Mouse (Mus musculus): ENCODE measurements around the gene Clcc1. TPM values are rescaled to one million over a fixed set of nuclear protein-coding genes. Genes with fewer than 3 reads are reported as not detected.
A peak's percentile ranks its signal among the peaks of the same experiment; 100 is the strongest.

The Clcc1 gene
- total and polyA plus RNA-seq, 3 experiments = 14.0 to 87.6 (median 42.9) TPM

DNA sequence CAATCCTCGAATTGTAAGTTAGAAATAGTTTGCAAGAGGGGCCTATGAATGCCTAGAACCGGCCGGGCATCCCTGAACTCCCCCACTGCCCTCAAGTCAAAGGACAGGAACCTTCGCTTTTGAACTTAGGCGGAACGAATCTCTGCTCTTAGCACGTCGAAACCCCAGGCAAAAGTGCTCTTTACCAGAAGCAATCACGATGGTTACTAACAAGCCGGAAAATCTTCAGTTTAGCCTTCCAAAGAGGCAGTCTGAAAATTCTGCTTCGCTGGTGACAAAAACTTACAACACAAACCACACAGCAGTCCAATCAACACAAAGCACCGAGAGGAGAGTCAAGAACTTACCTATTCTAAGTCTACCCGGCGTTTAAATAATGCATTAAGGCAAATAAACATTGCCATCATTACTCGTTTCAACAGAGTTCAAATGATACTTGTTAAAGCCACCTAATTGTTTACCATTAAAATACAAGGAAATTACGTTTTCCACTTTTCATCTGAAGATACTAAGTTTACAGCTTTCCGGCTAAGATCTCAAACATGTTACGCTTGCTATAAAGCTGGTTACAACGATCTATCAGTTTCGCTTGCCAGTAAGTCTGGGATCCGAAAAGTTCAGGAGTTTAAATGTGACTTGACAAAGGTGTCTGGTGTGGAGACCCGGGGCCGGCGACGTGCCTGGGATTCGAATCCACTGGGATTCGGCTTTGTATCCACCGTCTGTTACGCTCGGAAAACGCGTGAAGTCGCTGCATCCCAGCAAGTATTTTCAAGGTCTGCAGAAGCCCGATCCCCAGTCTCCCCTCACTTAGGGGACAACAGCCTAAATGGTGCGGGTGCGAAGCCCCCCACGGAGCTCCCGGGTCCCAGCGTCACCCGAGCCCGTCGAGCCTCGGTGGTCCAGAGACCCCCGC, 67.6 kb downstream of the Clcc1 start:
- H3K36me3 ChIP-seq (replicated peaks) = peaks cover 2% of the 10 kb centered on the region
- H3K4me1 ChIP-seq (ENCODE audit: insufficient read depth, low read depth, low read length) = peaks cover 43% of the 10 kb centered on the region
- H3K9me3 ChIP-seq (replicated peaks) = 0 out of 2 replicates have a peak, but pooled peaks cover 6% of the 10 kb centered on the region
- ATAC-seq (ENCODE audit: extremely low read depth, insufficient number of reproducible peaks, low FRiP score, poor library complexity, severe bottlenecking) (no peak), DNase-seq (ENCODE audit: low spot score) (no peak)
- H3K4me3 ChIP-seq (ENCODE audit: low read depth, low read length) = peak overlapping the region; percentile 77
- TF ChIP-seq TAL1 (conservative IDR thresholded peaks at IDR 0.05; ENCODE audit: low read depth, low read length) (no peak), GATA1 (IDR thresholded peaks at IDR 0.05; ENCODE audit: borderline replicate concordance, low read length) (no peak), POLR2AphosphoS5 (IDR thresholded peaks at IDR 0.05; ENCODE audit: insufficient replicate concordance, low read depth, low read length) (no peak), GATA2 (IDR thresholded peaks at IDR 0.05; ENCODE audit: borderline replicate concordance, low read depth, low read length) (no peak), CTCF (IDR thresholded peaks at IDR 0.05; ENCODE audit: low read depth, low read length) (no peak)
- H3K27me3 ChIP-seq (ENCODE audit: insufficient read depth, low read length) = no peaks in the 10 kb centered on the region

DNA sequence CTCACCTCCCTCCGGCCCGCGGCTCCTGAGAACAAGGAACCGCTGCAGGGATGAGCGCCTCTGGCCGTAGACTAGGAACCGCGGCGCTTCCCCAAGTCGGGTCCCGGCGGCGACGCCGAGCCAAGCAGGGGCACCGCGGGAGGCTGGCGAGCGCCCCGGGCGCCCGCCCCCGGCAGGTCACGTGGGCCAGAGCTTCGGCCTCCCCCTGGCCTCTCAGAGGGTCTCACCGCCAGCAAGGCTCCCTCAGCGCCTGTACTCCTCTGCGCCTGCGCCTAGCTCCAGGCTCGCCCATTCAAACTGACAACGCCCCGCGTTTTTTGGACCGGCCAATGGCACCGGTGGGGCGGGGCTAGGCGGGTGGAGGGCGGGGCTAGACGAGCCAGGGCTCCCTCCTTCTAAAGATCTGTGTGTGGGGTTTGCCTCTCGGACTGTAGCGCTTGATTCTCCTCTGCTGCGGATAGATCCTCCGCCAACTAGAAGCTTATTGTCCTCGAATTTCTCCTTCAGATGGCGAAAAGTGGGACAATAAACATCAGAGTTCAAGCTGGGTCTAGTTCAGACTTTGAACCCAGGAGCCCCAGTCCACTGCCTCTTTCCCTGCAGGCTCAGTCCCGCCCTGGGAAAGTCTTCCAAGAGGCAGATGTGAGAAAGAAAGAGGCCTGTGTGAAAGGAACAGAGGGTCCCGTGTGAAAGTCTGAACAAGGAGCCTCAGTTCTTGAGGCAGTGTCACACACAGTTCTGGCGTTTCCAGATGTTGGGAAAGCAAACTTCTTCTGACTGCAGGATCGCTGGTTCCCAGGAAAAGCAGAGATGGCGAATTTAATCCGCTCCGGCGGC, 68.5 kb downstream of the Clcc1 start, which contains the start of gene Gpsm2:
TSS of gene Gpsm2 (minus strand) at position 274 of the 837 bp plus-strand sequence.
- Histone ChIP-seq H3K27me3 (ENCODE audit: insufficient read depth, low read length) (no peaks in the 10 kb centered on the region), H3K4me3 (ENCODE audit: low read depth, low read length) (peak within 1 kb of the TSS; percentile 77), H3K36me3 (replicated peaks) (no peaks in the 10 kb centered on the region), H3K4me1 (ENCODE audit: insufficient read depth, low read depth, low read length) (peaks cover 45% of the 10 kb centered on the region), H3K9me3 (replicated peaks) (0 out of 2 replicates have a peak, but pooled peaks cover 6% of the 10 kb centered on the region)
- no peak for TF ChIP-seq GATA2 (IDR thresholded peaks at IDR 0.05; ENCODE audit: borderline replicate concordance, low read depth, low read length)
- no peak for TF ChIP-seq TAL1 (conservative IDR thresholded peaks at IDR 0.05; ENCODE audit: low read depth, low read length)
- no peak for TF ChIP-seq POLR2AphosphoS5 (IDR thresholded peaks at IDR 0.05; ENCODE audit: insufficient replicate concordance, low read depth, low read length)
- no peak for TF ChIP-seq CTCF (IDR thresholded peaks at IDR 0.05; ENCODE audit: low read depth, low read length)
- TF ChIP-seq GATA1 (IDR thresholded peaks at IDR 0.05; ENCODE audit: borderline replicate concordance, low read length) = no peak
- peak; percentile 94 for ATAC-seq (ENCODE audit: extremely low read depth, insufficient number of reproducible peaks, low FRiP score, poor library complexity, severe bottlenecking)
- DNase-seq (ENCODE audit: low spot score) = peak; percentile 94

DNA sequence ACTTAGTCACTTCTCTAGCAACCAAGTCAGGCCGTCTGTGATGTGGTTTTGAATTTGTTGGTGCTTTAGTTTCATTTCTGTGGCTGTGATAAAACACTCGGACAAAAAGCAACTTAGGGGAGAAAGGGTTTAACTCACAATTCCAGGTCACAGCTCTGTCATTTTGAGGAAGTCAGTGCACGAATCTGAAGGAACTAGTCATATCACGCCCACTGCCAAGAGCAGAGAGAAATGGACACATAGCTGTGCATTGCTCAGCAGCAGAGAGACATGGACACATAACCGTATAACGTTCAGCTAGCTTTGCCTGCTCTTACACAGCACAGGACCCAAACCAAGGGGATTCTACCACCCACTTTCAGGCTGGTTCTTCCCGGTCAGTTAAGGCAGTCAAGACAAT, 72.7 kb downstream of the Clcc1 start:
- TF ChIP-seq GATA2 (IDR thresholded peaks at IDR 0.05; ENCODE audit: borderline replicate concordance, low read depth, low read length) = no peak
- no peak for TF ChIP-seq TAL1 (conservative IDR thresholded peaks at IDR 0.05; ENCODE audit: low read depth, low read length)
- TF ChIP-seq GATA1 (IDR thresholded peaks at IDR 0.05; ENCODE audit: borderline replicate concordance, low read length) = no peak
- TF ChIP-seq CTCF (IDR thresholded peaks at IDR 0.05; ENCODE audit: low read depth, low read length) = no peak
- TF ChIP-seq POLR2AphosphoS5 (IDR thresholded peaks at IDR 0.05; ENCODE audit: insufficient replicate concordance, low read depth, low read length) = no peak
- ATAC-seq (ENCODE audit: extremely low read depth, insufficient number of reproducible peaks, low FRiP score, poor library complexity, severe bottlenecking) = no peak

GRCm38 (mm10) chr3:108727344-108727743, 73.6 kb downstream of the Clcc1 start:
- Histone ChIP-seq H3K4me3 (ENCODE audit: low read depth, low read length) (no peak overlapping the region), H3K4me1 (ENCODE audit: insufficient read depth, low read depth, low read length) (peaks cover 20% of the 10 kb centered on the region), H3K9me3 (replicated peaks) (peaks cover 6% of the 10 kb centered on the region; the same call in 1 of the 2 replicates), H3K36me3 (replicated peaks) (no peaks in the 10 kb centered on the region), H3K27me3 (ENCODE audit: insufficient read depth, low read length) (peaks cover 4% of the 10 kb centered on the region; the same call in 1 of the 2 replicates)
- DNase-seq (ENCODE audit: low spot score) = no peak
- no peak for TF ChIP-seq GATA1 (IDR thresholded peaks at IDR 0.05; ENCODE audit: borderline replicate concordance, low read length)
- no peak for TF ChIP-seq CTCF (IDR thresholded peaks at IDR 0.05; ENCODE audit: low read depth, low read length)
- TF ChIP-seq POLR2AphosphoS5 (IDR thresholded peaks at IDR 0.05; ENCODE audit: insufficient replicate concordance, low read depth, low read length) = no peak
- no peak for TF ChIP-seq GATA2 (IDR thresholded peaks at IDR 0.05; ENCODE audit: borderline replicate concordance, low read depth, low read length)
- no peak for TF ChIP-seq TAL1 (conservative IDR thresholded peaks at IDR 0.05; ENCODE audit: low read depth, low read length)
- ATAC-seq (ENCODE audit: extremely low read depth, insufficient number of reproducible peaks, low FRiP score, poor library complexity, severe bottlenecking) = no peak

More for the DNA sequence above, 72.7 kb downstream of the Clcc1 start:
- H3K4me3 ChIP-seq (ENCODE audit: low read depth, low read length) = no peak overlapping the region
- peaks cover 4% of the 10 kb centered on the region; the same call in 1 of the 2 replicates for H3K27me3 ChIP-seq (ENCODE audit: insufficient read depth, low read length)
- H3K36me3 ChIP-seq (replicated peaks) = no peaks in the 10 kb centered on the region
- H3K9me3 ChIP-seq (replicated peaks) = peaks cover 6% of the 10 kb centered on the region; the same call in 1 of the 2 replicates
- no peak for DNase-seq (ENCODE audit: low spot score)
- H3K4me1 ChIP-seq (ENCODE audit: insufficient read depth, low read depth, low read length) = peaks cover 24% of the 10 kb centered on the region

- ATAC-seq (ENCODE audit: extremely low read depth, insufficient number of reproducible peaks, low FRiP score, poor library complexity, severe bottlenecking) = no peak
- Histone ChIP-seq H3K4me1 (ENCODE audit: insufficient read depth, low read depth, low read length) (peaks cover 16% of the 10 kb centered on the region), H3K4me3 (ENCODE audit: low read depth, low read length) (no peak overlapping the region), H3K9me3 (replicated peaks) (peaks cover 6% of the 10 kb centered on the region; the same call in 1 of the 2 replicates), H3K27me3 (ENCODE audit: insufficient read depth, low read length) (peaks cover 4% of the 10 kb centered on the region; the same call in 1 of the 2 replicates), H3K36me3 (replicated peaks) (no peaks in the 10 kb centered on the region)
- no peak for DNase-seq (ENCODE audit: low spot score)
- TF ChIP-seq GATA2 (IDR thresholded peaks at IDR 0.05; ENCODE audit: borderline replicate concordance, low read depth, low read length) (no peak), CTCF (IDR thresholded peaks at IDR 0.05; ENCODE audit: low read depth, low read length) (no peak), POLR2AphosphoS5 (IDR thresholded peaks at IDR 0.05; ENCODE audit: insufficient replicate concordance, low read depth, low read length) (no peak), TAL1 (conservative IDR thresholded peaks at IDR 0.05; ENCODE audit: low read depth, low read length) (no peak)
Observed at GRCm38 (mm10) chr3:108727776-108728175, 74.1 kb downstream of the Clcc1 start.

Other genes with a start within 250 kb of the Clcc1 start
- not detected in 2 replicates for gene Celsr2, start 238.4 kb upstream of the Clcc1 start, total RNA-seq (2014; fragmentation: Nextera tagmentation)
- 0.23 and 0.38 TPM in 2 replicates for gene Celsr2, start 238.4 kb upstream of the Clcc1 start, total RNA-seq (2017)
- 0.03 TPM in 1 of 2 replicates, not detected in the other for gene Celsr2, start 238.4 kb upstream of the Clcc1 start, polyA plus RNA-seq (2012)
- gene Sars, start 208.7 kb upstream of the Clcc1 start, total RNA-seq (2014; fragmentation: Nextera tagmentation) = 138 and 143 TPM in 2 replicates
- 341 and 480 TPM in 2 replicates for gene Sars, start 208.7 kb upstream of the Clcc1 start, total RNA-seq (2017)
- gene Sars, start 208.7 kb upstream of the Clcc1 start, polyA plus RNA-seq (2012) = 170 and 206 TPM in 2 replicates
- not detected in 2 replicates for gene 1700013F07Rik, start 119.8 kb upstream of the Clcc1 start, total RNA-seq (2014; fragmentation: Nextera tagmentation)
- not detected in 2 replicates for gene 1700013F07Rik, start 119.8 kb upstream of the Clcc1 start, total RNA-seq (2017)
- gene 1700013F07Rik, start 119.8 kb upstream of the Clcc1 start, polyA plus RNA-seq (2012) = not detected in 2 replicates
- not detected in 2 replicates for gene 5330417C22Rik, start 117.4 kb upstream of the Clcc1 start, total RNA-seq (2014; fragmentation: Nextera tagmentation)
- gene 5330417C22Rik, start 117.4 kb upstream of the Clcc1 start, total RNA-seq (2017) = under 0.01 and 0.06 TPM in 2 replicates
- gene 5330417C22Rik, start 117.4 kb upstream of the Clcc1 start, polyA plus RNA-seq (2012) = not detected in 2 replicates
- 17.8 and 19.9 TPM in 2 replicates for gene Tmem167b, start 91.4 kb upstream of the Clcc1 start, total RNA-seq (2014; fragmentation: Nextera tagmentation)
- 42.3 and 46.8 TPM in 2 replicates for gene Tmem167b, start 91.4 kb upstream of the Clcc1 start, total RNA-seq (2017)
- gene Tmem167b, start 91.4 kb upstream of the Clcc1 start, polyA plus RNA-seq (2012) = 2.2 and 2.5 TPM in 2 replicates
- 14.3 and 14.4 TPM in 2 replicates for gene Taf13, start 82.2 kb upstream of the Clcc1 start, total RNA-seq (2014; fragmentation: Nextera tagmentation)
- 21.6 and 22.2 TPM in 2 replicates for gene Taf13, start 82.2 kb upstream of the Clcc1 start, total RNA-seq (2017)
- gene Taf13, start 82.2 kb upstream of the Clcc1 start, polyA plus RNA-seq (2012) = 0.39 and 1.1 TPM in 2 replicates
- 4.4 and 7.6 TPM in 2 replicates for gene Wdr47, start 62.6 kb upstream of the Clcc1 start, total RNA-seq (2014; fragmentation: Nextera tagmentation)
- gene Wdr47, start 62.6 kb upstream of the Clcc1 start, total RNA-seq (2017) = 10.3 and 11.2 TPM in 2 replicates
- gene Wdr47, start 62.6 kb upstream of the Clcc1 start, polyA plus RNA-seq (2012) = 1.2 and 1.6 TPM in 2 replicates
- gene Gpsm2, start 68.4 kb downstream of the Clcc1 start, total RNA-seq (2014; fragmentation: Nextera tagmentation) = 38.2 and 47.9 TPM in 2 replicates
- 27.5 and 32.5 TPM in 2 replicates for gene Gpsm2, start 68.4 kb downstream of the Clcc1 start, total RNA-seq (2017)
- 5.3 and 12.1 TPM in 2 replicates for gene Gpsm2, start 68.4 kb downstream of the Clcc1 start, polyA plus RNA-seq (2012)
- gene Aknad1, start 85.7 kb downstream of the Clcc1 start, total RNA-seq (2014; fragmentation: Nextera tagmentation) = not detected in 2 replicates
- gene Aknad1, start 85.7 kb downstream of the Clcc1 start, total RNA-seq (2017) = 0.11 TPM in 1 of 2 replicates, not detected in the other
- not detected in 2 replicates for gene Aknad1, start 85.7 kb downstream of the Clcc1 start, polyA plus RNA-seq (2012)
- gene Stxbp3, start 186.6 kb downstream of the Clcc1 start, total RNA-seq (2014; fragmentation: Nextera tagmentation) = 35.6 and 36.7 TPM in 2 replicates
- 27.9 and 28.3 TPM in 2 replicates for gene Stxbp3, start 186.6 kb downstream of the Clcc1 start, total RNA-seq (2017)
- 8.6 and 9.4 TPM in 2 replicates for gene Stxbp3, start 186.6 kb downstream of the Clcc1 start, polyA plus RNA-seq (2012)
- not detected in 2 replicates for gene Fndc7, start 236.1 kb downstream of the Clcc1 start, total RNA-seq (2014; fragmentation: Nextera tagmentation)
- 0.16 and 0.17 TPM in 2 replicates for gene Fndc7, start 236.1 kb downstream of the Clcc1 start, total RNA-seq (2017)
- not detected in 2 replicates for gene Fndc7, start 236.1 kb downstream of the Clcc1 start, polyA plus RNA-seq (2012)